Mouse (Mus musculus) forebrain, embryonic 13.5 days (tissue): Measurements from ENCODE around the gene Hsf4. TPM values are rescaled to one million over a fixed set of nuclear protein-coding genes. Genes with fewer than 3 reads are reported as not detected.

ENCODE experiments used
- ATAC-seq: fragments of 200-750 bp; cut with Nextera tagmentation; 2 replicates; pipeline ENCODE4 v1.8.0; 2017
- H3K27ac ChIP-seq: fragments of 300-500 bp; sonication (generic); 2 replicates; pipeline ENCODE4 v1.5.1; 2015; ENCODE audit warnings: inconsistent platforms, mild to moderate bottlenecking, moderate library complexity
- H3K27me3 ChIP-seq: fragments of 300-500 bp; sonication (generic); 2 replicates; pipeline ENCODE4 v1.6.1; 2015; ENCODE audit warnings: mild to moderate bottlenecking, inconsistent platforms
- H3K36me3 ChIP-seq: fragments of 300-500 bp; sonication (generic); 2 replicates; pipeline ENCODE4 v1.6.1; 2015; ENCODE audit warnings: mild to moderate bottlenecking, inconsistent platforms; ENCODE audit not compliant: poor library complexity, severe bottlenecking
- H3K4me1 ChIP-seq: fragments of 300-500 bp; sonication (generic); 2 replicates; pipeline ENCODE4 v1.6.1; 2015; ENCODE audit warnings: inconsistent platforms
- H3K4me2 ChIP-seq: fragments of 300-500 bp; sonication (generic); 2 replicates; pipeline ENCODE4 v1.6.1; 2015; ENCODE audit warnings: inconsistent platforms, mild to moderate bottlenecking, moderate library complexity
- H3K4me3 ChIP-seq: fragments of 300-500 bp; sonication (generic); 2 replicates; pipeline ENCODE4 v1.5.1; 2015; ENCODE audit warnings: mild to moderate bottlenecking, inconsistent platforms
- H3K9ac ChIP-seq: fragments of 300-500 bp; sonication (generic); 2 replicates; pipeline ENCODE4 v1.6.1; 2015; ENCODE audit warnings: mild to moderate bottlenecking, inconsistent platforms
- H3K9me3 ChIP-seq: fragments of 300-500 bp; sonication (generic); replicated peaks from 2 replicates; pipeline ENCODE4 v1.6.1; 2016; ENCODE audit warnings: inconsistent platforms
- WGBS: fragments of 180-500 bp; shearing (Covaris S2); methylation state at CpG from one replicate; pipeline ENCODE4 v1.1.7; 2015; 5-methylcytosine and 5-hydroxymethylcytosine counted together
- polyA plus RNA-seq: library from polyadenylated mRNA; unstranded; fragments of >200 nt; fragmentation: Nextera tagmentation; extraction: Ambion mirVana; gene quantifications from 2 replicates; pipeline ENCODE4 v1.2.1, GENCODE M21; 2015

The Hsf4 gene
- polyA plus RNA-seq, 1 experiment from 2014 or later: 0.13 TPM

DNA sequence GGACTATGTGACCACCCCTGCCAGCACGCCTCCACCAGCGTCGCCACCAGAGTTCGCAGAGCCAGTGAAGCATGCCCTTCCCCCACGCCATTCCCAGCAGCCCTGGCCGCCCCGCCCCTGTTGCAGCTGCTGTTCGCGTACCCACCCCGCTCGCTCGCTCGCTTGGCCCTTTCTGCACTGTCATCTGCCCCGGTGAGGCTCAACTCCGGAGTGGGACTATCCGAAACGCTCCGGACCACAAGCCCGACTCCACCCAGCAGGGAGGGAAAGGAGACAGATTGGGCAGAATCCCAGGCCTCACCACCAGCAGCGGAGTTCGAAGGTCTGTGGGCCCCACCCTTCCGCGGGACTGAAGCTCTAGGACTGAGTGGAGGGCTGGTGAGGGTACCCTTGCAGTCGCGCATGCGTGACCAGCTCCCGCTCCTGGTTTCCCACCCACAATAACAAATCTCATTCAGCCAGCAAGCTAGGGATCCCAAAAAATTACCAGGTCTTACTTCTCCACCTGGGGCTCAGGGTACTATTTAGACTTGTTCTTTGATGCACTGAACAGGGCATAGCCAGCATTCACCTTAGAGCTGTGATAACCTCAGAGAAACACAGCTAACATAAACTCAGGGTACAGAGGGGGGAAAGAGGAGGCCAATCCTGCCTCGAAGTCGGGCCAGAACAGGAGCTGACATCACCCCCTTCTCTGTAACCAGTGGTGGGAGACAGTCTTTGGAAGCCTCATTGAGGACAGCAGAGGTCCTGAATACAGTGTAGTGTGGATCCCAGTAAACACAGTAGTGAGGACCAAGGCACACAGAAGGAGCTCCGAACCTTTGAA, 6.9 kb downstream of the Hsf4 start:
- peak; percentile 60 for ATAC-seq
- Histone ChIP-seq H3K36me3 (peaks cover 10% of the 10 kb centered on the region; the same call in 1 of the 2 replicates), H3K9me3 (no peaks in the 10 kb centered on the region), H3K27me3 (peaks cover 91% of the 10 kb centered on the region), H3K4me2 (peak overlapping the region; percentile 77), H3K4me3 (peak overlapping the region; percentile 44), H3K27ac (no peak overlapping the region), H3K9ac (peak overlapping the region; percentile 58), H3K4me1 (peaks cover 27% of the 10 kb centered on the region)
- WGBS: 3% methylated on average over 30 of the region's 30 CpGs

GRCm38 (mm10) chr8:105278911-105279334, 9.3 kb downstream of the Hsf4 start:
- Histone ChIP-seq H3K4me1 (peaks cover 27% of the 10 kb centered on the region), H3K9me3 (no peaks in the 10 kb centered on the region), H3K4me2 (peak overlapping the region; percentile 60), H3K27me3 (peaks cover 67% of the 10 kb centered on the region), H3K4me3 (peak overlapping the region; percentile 31), H3K27ac (no peak overlapping the region), H3K9ac (peak overlapping the region; percentile 50), H3K36me3 (peaks cover 34% of the 10 kb centered on the region)
- ATAC-seq: peak; percentile 63
- WGBS: under 1% methylated on average over 28 of the region's 28 CpGs

GRCm38 (mm10) chr8:105280567-105280966, 11.0 kb downstream of the Hsf4 start:
- Histone ChIP-seq H3K4me1 (peaks cover 29% of the 10 kb centered on the region), H3K36me3 (peaks cover 47% of the 10 kb centered on the region), H3K9ac (no peak overlapping the region), H3K4me3 (no peak overlapping the region), H3K27me3 (peaks cover 51% of the 10 kb centered on the region), H3K27ac (no peak overlapping the region), H3K9me3 (no peaks in the 10 kb centered on the region), H3K4me2 (no peak overlapping the region)
- WGBS: 74% methylated on average over 3 of the region's 3 CpGs
- ATAC-seq: no peak

DNA sequence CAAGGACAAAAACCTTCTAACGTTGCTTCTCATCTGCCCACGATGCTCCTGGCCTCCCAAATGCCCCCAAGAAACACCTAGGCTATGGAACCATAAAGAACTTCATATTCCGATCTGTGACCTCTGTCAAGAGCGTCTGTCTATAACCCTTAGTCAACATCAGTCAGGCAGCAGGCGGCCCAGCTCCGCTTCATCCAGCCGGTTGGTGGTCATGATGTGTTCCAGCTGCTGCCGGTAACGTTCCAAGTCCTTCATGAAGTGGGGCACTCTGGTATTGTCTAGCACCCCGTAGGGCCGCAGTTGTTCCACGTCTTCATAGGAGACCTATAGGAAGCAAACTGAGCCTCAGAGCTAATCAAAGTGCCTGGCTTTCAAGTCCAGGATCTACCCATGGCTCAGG, 12.2 kb downstream of the Hsf4 start:
- ATAC-seq: no peak
- Histone ChIP-seq H3K4me3 (no peak overlapping the region), H3K4me2 (no peak overlapping the region), H3K36me3 (peaks cover 49% of the 10 kb centered on the region), H3K9ac (no peak overlapping the region), H3K9me3 (no peaks in the 10 kb centered on the region), H3K27me3 (peaks cover 38% of the 10 kb centered on the region), H3K27ac (no peak overlapping the region), H3K4me1 (peaks cover 29% of the 10 kb centered on the region)
- 89% methylated on average over 12 of the region's 12 CpGs for WGBS

DNA sequence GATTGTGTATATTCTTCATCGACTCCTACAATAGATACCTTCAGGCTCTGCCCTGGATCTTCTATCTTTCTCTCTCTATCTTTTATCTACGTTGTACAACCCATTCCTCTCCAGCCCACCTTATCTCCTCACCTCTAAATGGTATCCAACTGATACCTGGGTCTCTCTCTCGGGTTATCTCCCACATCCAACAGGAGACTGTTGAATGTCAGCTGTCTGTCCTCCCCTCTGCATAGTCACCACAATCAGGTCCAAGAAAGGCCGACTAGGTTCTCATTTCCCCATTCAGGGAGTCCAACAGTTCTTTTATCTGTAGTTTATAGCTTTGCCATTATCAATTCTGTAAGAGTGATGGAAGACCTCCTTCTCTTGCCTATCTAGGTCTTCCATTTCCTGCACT, 12.6 kb downstream of the Hsf4 start:
- ATAC-seq: no peak
- Histone ChIP-seq H3K9ac (no peak overlapping the region), H3K36me3 (peaks cover 49% of the 10 kb centered on the region), H3K4me1 (peaks cover 30% of the 10 kb centered on the region), H3K27ac (no peak overlapping the region), H3K27me3 (peaks cover 34% of the 10 kb centered on the region), H3K9me3 (no peaks in the 10 kb centered on the region), H3K4me3 (no peak overlapping the region), H3K4me2 (no peak overlapping the region)
- WGBS: 95% methylated on average over 4 of the region's 4 CpGs

DNA sequence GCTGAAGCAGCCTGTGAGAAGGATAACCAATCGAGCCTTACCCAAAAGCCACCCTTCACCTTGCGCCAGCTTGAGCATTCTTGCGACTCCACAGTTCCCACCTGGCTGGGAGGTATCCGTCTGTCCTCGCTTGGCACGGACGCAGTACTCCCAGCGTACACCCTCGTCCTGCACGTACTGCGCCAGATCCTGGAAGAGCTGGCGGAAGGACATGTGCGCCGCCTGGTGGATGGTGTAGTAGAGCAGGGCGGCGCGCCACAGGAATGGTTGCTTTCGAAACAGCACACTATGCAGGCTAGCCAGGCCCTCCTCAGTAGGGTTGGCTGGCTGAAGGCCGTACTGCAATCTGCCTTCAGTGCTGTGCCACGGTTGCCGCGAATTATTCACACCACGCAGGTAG, 13.5 kb downstream of the Hsf4 start:
- 0 out of 2 replicates have a peak, but pooled peaks have one; percentile 14 for ATAC-seq
- 22% methylated on average over 23 of the region's 23 CpGs for WGBS

DNA sequence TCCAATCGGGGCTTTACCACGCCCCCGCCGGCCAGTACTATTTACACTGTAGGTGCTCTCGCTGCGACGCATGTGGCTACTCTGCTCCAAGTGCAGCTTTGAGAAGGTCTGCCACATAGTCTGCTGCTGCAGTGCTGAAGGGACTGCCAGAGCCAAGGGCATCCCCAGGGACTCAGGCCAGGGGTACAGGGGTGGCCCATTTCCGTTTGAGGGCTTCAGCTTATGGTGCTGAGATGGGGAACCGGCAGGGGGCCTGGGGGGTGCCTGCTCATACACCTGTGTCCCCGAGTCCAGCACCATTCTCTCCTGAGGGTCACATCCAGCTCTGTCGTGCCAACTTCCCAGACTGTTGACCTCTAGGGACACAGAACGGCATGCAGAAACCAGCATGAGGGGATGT, 15.9 kb downstream of the Hsf4 start:
- H3K9ac ChIP-seq: no peak overlapping the region
- H3K4me1 ChIP-seq: peaks cover 45% of the 10 kb centered on the region
- H3K27ac ChIP-seq: no peak overlapping the region
- H3K4me2 ChIP-seq: no peak overlapping the region
- no peak for ATAC-seq
- no peak overlapping the region for H3K4me3 ChIP-seq
- H3K9me3 ChIP-seq: no peaks in the 10 kb centered on the region
- 47% methylated on average over 12 of the region's 12 CpGs for WGBS
- H3K36me3 ChIP-seq: peaks cover 42% of the 10 kb centered on the region
- peaks cover 8% of the 10 kb centered on the region for H3K27me3 ChIP-seq

More for the DNA sequence above, 13.5 kb downstream of the Hsf4 start:
- Histone ChIP-seq H3K36me3 (peaks cover 49% of the 10 kb centered on the region), H3K9me3 (no peaks in the 10 kb centered on the region), H3K27me3 (peaks cover 26% of the 10 kb centered on the region), H3K4me1 (peaks cover 38% of the 10 kb centered on the region), H3K4me3 (no peak overlapping the region), H3K4me2 (no peak overlapping the region), H3K9ac (no peak overlapping the region), H3K27ac (no peak overlapping the region)

DNA sequence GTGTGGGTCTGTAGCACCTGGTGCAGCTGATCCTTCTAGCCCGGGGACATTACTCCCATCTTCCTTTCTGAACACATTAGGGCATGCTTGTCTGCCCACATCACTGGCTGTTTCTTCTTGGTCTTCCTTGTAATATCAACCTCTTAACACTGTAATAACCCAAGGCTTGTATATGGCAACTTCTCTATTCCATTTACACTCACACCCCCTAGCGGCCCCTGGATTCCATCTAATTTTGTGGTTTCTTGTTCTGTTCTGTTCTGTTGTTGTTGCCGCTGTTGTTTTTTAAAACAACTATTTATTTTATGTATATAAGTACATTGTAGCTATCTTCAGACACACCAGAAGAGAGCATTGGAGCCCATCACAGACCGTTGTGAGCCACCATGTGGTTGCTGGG, 17.3 kb downstream of the Hsf4 start:
- peaks cover 52% of the 10 kb centered on the region for H3K4me1 ChIP-seq
- no peak for ATAC-seq
- no peaks in the 10 kb centered on the region for H3K9me3 ChIP-seq
- peaks cover 11% of the 10 kb centered on the region for H3K27me3 ChIP-seq
- no peak overlapping the region for H3K27ac ChIP-seq
- no peak overlapping the region for H3K4me3 ChIP-seq
- 85% methylated on average over 4 of the region's 4 CpGs for WGBS
- peaks cover 35% of the 10 kb centered on the region for H3K36me3 ChIP-seq
- peak overlapping the region; percentile 10; the same call in 1 of the 2 replicates for H3K9ac ChIP-seq
- H3K4me2 ChIP-seq: peak overlapping the region; percentile 70

DNA sequence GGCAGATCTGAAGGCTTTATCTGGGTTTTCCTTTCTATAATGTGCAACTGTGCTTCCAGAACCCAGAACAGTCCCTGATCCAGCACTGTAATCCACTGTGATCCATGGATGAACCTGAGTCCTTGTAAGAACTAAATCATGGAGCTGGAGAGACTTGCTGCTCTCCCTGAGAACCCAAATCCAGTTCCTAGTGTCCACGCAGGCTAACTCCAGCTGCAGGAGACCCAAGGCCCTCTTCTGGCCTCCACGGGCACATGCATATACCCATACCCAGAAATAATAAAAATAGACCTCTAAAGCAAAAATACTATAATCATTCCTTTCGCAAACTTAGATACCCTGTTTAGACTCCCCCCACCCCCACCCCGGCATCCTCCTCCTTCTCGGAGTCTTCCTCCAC, 18.6 kb downstream of the Hsf4 start:
- 89% methylated on average over 5 of the region's 5 CpGs for WGBS
- no peak for ATAC-seq
- Histone ChIP-seq H3K4me3 (peak overlapping the region; percentile 50), H3K27me3 (peaks cover 11% of the 10 kb centered on the region), H3K27ac (no peak overlapping the region), H3K9me3 (no peaks in the 10 kb centered on the region), H3K4me2 (peak overlapping the region; percentile 70), H3K36me3 (peaks cover 21% of the 10 kb centered on the region), H3K4me1 (peaks cover 52% of the 10 kb centered on the region), H3K9ac (peak overlapping the region; percentile 41; the same call in 1 of the 2 replicates)

DNA sequence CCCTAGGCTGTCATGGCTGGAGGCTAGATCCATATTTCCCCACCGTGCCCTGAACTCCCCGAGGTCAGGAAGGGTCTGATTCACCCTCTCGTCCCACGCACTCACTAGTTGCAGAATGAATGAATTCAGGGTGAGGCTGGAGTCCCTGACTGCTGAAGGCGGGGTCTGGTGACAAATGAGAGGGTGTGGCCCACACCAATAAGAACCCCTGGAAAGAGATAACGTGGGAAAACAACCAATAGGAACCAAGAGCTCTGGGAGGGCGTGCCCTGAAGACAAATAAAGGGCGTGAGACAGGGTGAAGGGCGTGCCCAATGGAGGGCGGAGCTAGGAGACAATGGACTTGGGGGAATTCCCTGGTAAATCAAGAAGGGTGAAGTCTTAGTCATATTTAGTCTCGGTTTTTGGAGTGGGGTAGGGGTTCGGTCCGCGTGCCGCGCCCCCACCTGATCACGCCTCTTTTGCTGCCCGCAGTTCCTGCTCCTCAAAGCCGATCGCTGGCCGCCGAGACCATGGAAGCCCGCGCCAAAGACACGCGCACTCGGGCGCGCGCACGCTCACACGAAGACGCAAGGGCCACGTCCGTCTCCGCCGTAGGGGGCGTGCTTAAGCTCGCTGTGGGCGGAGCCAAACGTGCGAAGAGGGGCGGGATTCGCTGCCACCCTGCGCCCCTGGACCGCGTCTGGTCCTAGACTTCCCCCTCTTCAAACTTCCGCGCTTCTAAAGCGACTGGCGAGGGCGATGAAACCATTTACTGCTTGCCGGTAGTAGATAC, 19.5 kb downstream of the Hsf4 start:
- Histone ChIP-seq H3K4me1 (peaks cover 52% of the 10 kb centered on the region), H3K4me2 (peak overlapping the region; percentile 70), H3K27ac (peak overlapping the region; percentile 84), H3K4me3 (peak overlapping the region; percentile 50), H3K36me3 (peaks cover 14% of the 10 kb centered on the region), H3K27me3 (peaks cover 11% of the 10 kb centered on the region), H3K9me3 (no peaks in the 10 kb centered on the region), H3K9ac (peak overlapping the region; percentile 65)
- ATAC-seq: peak; percentile 91
- under 1% methylated on average over 53 of the region's 53 CpGs for WGBS

DNA sequence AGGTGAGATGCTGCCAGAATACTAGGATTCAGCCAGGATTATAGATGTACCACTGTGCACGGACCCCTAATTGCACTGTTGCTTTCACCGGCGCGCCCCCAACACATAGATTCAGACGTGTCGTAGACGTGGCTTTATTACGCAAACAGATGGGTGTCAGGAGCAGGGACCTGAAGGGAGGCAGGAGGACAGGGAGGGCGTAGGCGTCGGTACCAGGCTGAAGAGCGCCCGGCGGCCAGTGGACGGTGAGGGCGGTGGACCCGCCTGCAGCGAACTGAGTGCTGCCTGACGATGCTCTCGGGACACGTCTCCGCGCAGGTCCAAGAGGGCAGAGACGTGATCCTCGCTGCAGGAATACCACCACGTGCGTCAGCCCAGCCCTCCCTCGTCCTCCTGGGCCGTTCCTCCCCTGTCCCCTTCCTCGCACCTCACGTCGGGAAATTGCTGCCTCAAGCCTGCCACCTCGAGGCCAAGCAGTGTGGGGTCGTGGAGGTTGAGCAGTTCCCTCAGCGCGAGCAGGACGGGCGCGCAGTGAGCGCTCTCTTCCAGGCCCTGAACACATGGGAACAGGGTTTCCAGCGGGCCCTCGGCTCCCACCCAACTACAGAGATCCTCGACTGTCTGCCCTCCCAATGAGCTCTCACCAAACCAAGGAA, 20.3 kb downstream of the Hsf4 start, which contains the start of gene 4931428F04Rik:
Gene 4931428F04Rik, minus strand, starts transcription at position 60 of the 656 bp plus-strand sequence.
- H3K4me2 ChIP-seq: peak within 1 kb of the TSS; percentile 70
- peak within 1 kb of the TSS; percentile 50 for H3K4me3 ChIP-seq
- ATAC-seq: peak; percentile 39
- H3K36me3 ChIP-seq: peaks cover 8% of the 10 kb centered on the region
- peaks cover 11% of the 10 kb centered on the region for H3K27me3 ChIP-seq
- peak within 1 kb of the TSS; percentile 84 for H3K27ac ChIP-seq
- WGBS: 1% methylated on average over 43 of the region's 43 CpGs
- H3K9ac ChIP-seq: peak within 1 kb of the TSS; percentile 65
- peaks cover 52% of the 10 kb centered on the region for H3K4me1 ChIP-seq
- H3K9me3 ChIP-seq: no peaks in the 10 kb centered on the region
